Mouse (Mus musculus): ENCODE data around the gene Havcr2.
"Not testable (repeated sequence)": the region's sequence is repeated elsewhere in the genome, so short reads cannot be mapped to it uniquely, and the experiment has no call there.

The Havcr2 gene

GRCm38 (mm10) chr11:46454453-46455045 is at the start of gene Havcr2:
Havcr2 (plus strand) TSS chr11:46454935.
- in situ Hi-C loops (cut with MboI; ENCODE audit: low sequenced_read_pairs): no loop called here

- in situ Hi-C loops (cut with MboI; ENCODE audit: low sequenced_read_pairs): loop anchor here (10.0 kb wide), 1 partner anchor 90 kb away; the partner anchor contains the start of gene Cyfip2
Measured at GRCm38 (mm10) chr11:46404986-46405385, 49.7 kb upstream of the Havcr2 start.

DNA sequence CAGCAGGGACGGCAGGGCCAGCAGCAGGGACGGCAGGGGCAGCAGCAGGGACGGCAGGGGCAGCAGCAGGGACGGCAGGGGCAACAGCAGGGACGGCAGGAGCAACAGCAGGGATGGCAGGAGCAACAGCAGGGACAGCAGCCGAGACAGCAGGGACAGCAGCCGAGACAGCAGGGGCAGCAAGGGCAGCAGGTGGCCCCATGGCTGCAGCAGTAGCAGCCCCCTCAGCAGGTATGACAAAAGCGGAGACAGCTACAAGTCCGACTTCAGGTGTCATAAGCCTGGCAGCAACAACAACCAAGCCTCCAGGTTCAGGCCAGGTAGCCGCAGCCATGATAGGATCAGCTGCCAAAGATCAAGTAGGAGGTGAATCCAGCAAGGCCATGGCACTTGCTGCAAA is 48.0 kb upstream of the Havcr2 start:
- in situ Hi-C loops (cut with MboI; ENCODE audit: low sequenced_read_pairs): loop anchor here (10.0 kb wide), 1 partner anchor 92 kb away; the partner anchor contains the start of gene Cyfip2

DNA sequence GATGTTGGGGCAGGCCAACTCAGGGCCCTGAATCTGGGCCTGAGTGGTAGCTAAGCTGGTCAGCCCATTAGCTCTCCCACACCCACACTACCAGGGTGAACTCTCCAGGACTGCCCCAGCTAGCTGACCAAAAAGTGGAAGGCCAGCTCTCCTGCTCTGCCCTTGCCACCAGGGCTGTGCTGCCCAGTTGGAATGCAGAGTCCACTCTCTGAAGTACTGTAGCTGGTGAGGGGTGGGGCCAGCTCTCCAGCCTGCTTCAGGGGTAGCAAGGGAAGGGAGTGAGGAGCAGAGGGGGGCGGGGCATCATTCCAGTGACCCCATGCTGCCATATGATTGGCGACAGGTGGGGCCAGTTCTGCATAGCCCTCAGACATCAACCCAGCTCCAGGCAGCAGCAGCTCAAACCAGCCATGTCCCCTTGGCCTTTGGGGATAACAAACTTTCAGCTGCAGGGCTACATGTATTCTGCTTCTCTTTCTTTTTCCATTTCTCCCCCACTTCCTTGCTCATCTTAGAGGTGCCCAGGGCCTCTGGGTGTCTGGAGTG is 44.6 kb upstream of the Havcr2 start:
- in situ Hi-C loops (cut with MboI; ENCODE audit: low sequenced_read_pairs): no loop called here

DNA sequence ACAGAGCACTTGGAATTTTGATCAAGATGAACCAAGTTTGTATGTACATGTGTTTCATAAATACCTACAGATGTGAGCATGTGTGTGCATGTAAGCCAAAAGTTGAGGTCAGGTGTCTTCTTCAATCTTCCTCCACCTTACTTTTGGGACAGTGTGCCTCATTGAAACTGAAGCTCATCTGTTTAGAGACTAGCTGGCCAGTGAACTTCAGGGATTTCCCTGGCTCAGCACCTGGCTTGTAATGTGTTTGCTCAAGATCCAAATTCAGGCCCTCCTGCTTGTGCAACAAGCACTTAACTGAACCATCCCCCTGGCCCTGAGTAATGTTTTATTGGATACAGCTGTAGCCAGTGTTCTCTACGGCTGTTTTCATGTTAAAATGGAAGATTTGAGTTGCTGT is 36.3 kb upstream of the Havcr2 start:
- in situ Hi-C loops (cut with MboI; ENCODE audit: low sequenced_read_pairs): no loop called here

GRCm38 (mm10) chr11:46418860-46419259 is 35.9 kb upstream of the Havcr2 start:
- in situ Hi-C loops (cut with MboI; ENCODE audit: low sequenced_read_pairs): no loop called here

DNA sequence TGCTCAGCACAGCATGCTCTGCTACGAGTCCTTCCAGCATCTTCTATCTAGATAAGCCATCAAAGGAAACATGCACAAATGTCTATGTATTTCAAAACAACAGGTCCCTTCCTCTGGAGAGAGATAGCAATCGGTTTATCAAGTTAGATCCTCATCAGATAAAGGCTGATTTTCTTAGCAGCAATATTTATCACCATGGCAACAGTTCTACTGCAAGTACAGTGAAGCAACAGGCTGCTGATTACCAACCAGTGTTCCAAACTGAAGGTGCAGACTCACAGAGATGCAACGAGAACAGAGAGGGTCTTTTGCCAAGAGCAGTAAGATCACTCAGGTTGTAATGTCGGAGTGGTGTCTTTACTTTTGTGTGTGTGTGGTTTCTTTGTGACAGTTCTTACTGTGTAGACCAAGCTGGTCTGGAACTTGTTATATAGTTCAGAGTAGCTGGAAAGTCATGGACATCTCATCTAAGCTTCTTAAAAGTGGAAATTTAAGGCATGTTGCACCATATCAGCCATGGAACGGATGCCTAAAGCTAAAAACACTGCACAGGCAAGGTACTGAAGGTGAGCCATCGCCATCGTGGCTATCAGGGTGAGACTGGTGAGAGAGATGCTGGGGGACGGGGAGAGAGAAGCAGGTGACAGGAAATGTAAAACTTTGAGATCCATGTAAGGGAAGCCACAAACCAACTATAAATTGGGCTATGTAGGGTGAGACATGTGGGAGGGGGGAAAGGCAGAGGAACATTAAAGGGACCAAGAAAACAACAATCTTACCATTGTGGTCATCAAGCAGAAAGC is 33.4 kb upstream of the Havcr2 start:
- in situ Hi-C loops (cut with MboI; ENCODE audit: low sequenced_read_pairs): no loop called here

DNA sequence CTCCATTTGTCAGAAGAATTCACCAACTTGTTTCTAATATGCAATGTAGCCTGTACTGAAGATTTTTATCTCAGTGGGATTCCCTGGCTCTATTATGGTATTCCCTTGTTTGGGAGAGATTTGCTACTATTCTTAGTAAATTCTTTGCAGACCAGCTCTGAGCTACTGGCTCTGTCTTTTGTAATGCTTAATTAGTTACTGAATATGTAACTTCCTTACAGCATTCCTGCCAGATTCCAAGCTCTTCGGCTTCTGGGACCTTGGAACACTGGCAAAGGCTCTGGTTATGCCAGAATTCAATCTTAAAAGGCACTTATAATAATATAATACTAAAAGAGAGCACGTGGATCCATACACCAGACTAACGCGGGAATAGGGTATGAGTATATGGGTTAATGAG is 26.6 kb upstream of the Havcr2 start:
- in situ Hi-C loops (cut with MboI; ENCODE audit: low sequenced_read_pairs): not testable (repeated sequence)

DNA sequence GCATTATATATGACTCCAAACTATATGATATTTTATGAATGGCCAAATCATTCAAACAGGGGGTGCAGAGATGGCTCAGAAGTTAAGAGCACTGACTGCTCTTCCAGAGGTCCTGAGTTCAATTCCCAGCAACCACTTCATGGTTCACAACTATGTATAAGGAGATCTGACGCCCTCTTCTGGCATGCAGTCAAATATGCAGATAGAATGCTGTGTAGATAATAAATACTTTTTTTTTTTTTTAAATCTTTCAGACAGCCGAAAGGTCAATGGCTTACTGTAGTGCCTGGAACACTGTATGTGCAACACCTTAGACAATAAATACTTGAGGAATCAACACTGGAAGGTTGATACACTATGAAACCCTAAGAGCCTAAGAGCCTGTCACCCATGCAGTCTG is 24.6 kb upstream of the Havcr2 start:
- in situ Hi-C loops (cut with MboI; ENCODE audit: low sequenced_read_pairs): loop anchor here (10.0 kb wide), 1 partner anchor 125 kb away; no protein-coding TSS in a partner anchor

- in situ Hi-C loops (cut with MboI; ENCODE audit: low sequenced_read_pairs): loop anchor here (10.0 kb wide), 1 partner anchor 126 kb away; no protein-coding TSS in a partner anchor
Measured at GRCm38 (mm10) chr11:46431129-46431528, 23.6 kb upstream of the Havcr2 start.

DNA sequence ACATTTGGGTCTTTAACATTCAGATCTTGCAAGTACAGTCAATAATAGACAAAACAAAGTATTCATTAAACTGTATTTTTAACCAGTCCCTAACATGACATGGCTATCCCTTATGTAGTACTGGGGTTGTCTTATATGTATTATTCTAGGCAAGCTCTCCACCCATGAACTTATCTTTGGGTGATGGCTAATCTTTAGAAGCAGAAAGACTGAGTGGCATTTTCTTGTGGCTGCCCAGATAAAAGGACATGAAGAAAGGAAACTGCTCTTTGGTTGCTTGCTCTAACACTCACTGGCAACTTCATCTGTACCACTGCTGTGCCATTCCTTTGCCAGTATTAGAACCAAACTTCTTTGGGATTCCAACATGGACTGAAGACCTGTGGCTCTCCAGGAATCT is 19.4 kb upstream of the Havcr2 start:
- in situ Hi-C loops (cut with MboI; ENCODE audit: low sequenced_read_pairs): loop anchor here (10.0 kb wide), 1 partner anchor 131 kb away; no protein-coding TSS in a partner anchor

GRCm38 (mm10) chr11:46436760-46437458 is 17.8 kb upstream of the Havcr2 start, which contains the start of gene Med7:
Med7 (plus strand) TSS chr11:46436925.
- in situ Hi-C loops (cut with MboI; ENCODE audit: low sequenced_read_pairs): loop anchor here (10.0 kb wide), 1 partner anchor 132 kb away; no protein-coding TSS in a partner anchor

GRCm38 (mm10) chr11:46437459-46438000 is 17.2 kb upstream of the Havcr2 start:
- in situ Hi-C loops (cut with MboI; ENCODE audit: low sequenced_read_pairs): loop anchor here (10.0 kb wide), 1 partner anchor 133 kb away; no protein-coding TSS in a partner anchor

DNA sequence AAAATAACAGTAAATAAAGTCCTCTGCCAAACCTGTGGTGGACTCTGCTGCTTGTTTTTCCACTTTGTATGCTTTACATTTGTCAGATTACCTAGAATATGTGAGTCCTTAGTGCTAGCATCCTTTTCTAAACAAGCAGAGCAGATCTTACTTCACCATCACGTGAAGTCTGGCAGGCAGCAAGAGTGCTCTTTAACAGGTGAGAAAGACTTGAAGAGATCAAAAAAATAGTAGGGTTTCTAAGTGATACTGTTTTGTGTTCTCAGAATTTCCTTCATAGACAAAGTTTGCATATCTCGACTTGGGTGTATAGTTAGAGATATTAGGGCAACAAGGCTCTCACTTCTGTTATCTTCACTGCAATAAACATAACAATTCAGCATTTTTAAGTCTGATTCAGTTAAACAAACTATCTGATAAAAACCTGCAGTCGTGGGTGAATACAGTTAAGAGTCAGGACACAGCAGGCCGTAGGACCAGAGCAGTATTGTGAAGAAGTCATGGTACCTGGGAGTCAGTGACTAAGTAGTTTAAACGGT is 15.7 kb upstream of the Havcr2 start:
- in situ Hi-C loops (cut with MboI; ENCODE audit: low sequenced_read_pairs): loop anchor here (10.0 kb wide), 1 partner anchor 134 kb away; no protein-coding TSS in a partner anchor

- in situ Hi-C loops (cut with MboI; ENCODE audit: low sequenced_read_pairs): no loop called here
Measured at GRCm38 (mm10) chr11:46441774-46442173, 13.0 kb upstream of the Havcr2 start.

GRCm38 (mm10) chr11:46443152-46443551 is 11.6 kb upstream of the Havcr2 start:
- in situ Hi-C loops (cut with MboI; ENCODE audit: low sequenced_read_pairs): no loop called here

DNA sequence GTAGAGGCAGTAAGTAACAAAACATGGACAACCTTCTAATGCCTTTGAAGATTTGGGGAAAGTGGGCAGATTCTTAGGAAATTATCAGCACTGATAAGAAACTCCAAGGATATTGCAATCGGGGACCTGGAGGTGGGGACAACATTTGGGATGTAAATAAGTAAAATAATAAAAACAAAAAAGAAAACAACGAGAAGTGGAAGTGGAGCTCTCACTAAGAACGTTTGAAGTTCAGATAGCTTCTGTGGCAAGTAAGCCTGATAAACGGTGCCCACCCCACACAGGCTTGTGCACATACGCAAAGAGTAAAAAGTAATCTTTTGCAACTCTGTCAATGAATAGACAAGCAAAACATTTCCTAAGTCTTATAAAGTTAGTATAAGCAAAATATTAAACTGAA is 10.8 kb upstream of the Havcr2 start:
- in situ Hi-C loops (cut with MboI; ENCODE audit: low sequenced_read_pairs): no loop called here

DNA sequence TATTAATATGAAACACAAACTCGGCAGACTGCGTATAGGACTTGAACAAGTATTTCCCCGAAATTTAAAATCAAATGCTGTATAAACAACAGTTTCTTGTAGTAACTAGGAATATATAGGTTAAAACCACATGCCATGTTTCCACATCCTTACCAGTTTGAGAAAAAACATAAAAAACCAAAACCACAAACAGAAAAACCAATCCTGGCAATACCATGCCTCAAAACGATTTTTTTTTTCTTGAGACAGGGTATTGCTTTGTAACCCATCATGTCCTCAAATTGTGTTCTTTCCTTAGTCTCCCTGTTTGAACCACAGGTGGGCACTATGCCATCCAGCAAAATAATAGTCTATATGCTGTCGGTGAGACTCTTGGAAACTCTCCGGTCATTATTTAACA is 8.6 kb upstream of the Havcr2 start:
- in situ Hi-C loops (cut with MboI; ENCODE audit: low sequenced_read_pairs): no loop called here

DNA sequence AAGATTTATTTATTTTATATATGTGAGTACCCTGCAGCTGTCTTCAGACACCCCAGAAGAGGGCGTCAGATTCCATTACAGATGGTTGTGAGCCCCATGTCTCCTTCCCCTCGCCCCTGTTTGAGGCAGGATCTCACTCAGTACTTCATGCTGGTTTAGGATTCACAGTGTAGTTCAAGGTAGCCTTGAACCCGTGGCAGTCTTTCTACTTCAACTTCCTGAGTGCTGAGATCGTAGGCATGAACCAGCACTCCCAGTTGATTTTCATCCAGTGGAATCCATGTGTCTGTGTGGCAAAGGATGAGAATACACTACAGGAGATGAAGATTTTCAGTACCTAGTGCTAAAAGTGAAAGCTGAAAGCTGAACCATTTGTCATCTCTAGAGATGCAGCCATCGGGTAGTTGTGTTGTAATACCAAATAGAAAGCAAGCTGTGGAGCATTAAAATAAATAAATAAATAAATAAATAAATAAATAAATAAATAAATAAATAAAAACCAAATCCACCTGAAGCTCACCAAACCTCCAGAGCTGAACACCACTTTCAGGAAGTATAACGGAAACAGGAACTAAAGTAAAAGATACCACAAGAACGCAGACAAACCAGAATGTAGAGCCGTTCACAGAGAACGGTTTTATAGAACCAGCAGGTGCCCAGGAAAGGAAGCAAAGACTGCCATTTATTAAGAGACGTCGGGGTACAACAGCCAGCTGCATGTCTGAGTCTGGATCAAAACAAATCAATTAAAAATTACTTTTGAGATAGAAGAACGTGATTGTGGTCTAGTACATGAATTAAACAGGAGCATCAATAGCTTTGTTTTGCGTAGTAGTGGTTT is 6.9 kb upstream of the Havcr2 start:
- in situ Hi-C loops (cut with MboI; ENCODE audit: low sequenced_read_pairs): no loop called here
